Mouse (Mus musculus) ES-CJ7 (cell line): ENCODE measurements at regions not wholly inside any gene's neighbourhood (a gene's known extent, or its start where the extent isn't known, plus 50 kb on each side); places are given as distances from the start of the nearest gene placed in this dataset.

Experiments used
- DNase-seq: peaks from one replicate; pipeline ENCODE4 v3.0.0; 2011; ENCODE audit warnings: low read depth, low spot score

DNA sequence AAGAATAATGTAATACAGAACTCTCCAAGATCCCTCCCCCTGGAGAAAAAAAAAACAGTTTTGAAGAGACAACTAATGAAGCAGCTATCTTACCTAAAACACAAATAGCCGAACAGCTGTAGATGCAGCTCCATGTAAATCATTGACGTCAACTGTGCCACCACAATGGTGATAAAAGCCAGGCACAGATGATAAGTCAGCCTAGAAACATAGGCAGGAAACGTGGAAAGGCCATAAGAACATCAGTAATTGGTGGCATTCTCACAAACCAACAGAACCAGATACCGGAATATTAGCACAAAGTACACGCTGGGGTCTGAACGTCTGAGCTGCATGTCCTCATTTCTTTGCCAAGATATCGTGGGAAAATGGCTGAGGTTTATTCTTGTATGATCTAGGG lies 51.2 kb upstream of the Gm45716 start:
- no peak for DNase-seq
